Mouse (Mus musculus): Measurements from ENCODE around the gene Rln3. TPM values are rescaled to one million over a fixed set of nuclear protein-coding genes. Genes with fewer than 3 reads are reported as not detected.

Gene Rln3
- polyA plus RNA-seq, 2 experiments from 2014 or later, result 44.3 to 60.9 TPM

DNA sequence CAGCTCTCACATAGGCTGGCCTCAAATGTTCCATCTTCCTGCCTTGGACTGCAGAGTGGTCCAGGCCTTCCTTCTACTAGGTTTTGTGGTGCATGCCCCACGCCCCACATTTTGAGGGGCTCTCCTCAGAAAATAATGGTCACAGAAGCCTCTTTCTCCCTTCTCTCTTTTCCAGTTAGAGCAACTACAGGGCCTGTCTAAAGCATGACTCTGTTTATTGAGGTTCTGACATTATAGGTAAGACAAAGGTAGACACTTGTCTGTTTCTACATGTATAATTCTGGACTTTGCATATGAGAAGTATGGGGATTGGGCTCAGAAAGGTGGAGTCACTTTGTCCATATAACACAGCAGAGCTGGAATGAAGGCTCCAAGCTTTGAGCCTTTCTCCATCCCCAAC, 20.2 kb upstream of the Rln3 start, which contains the start of gene Gm10643:
TSS of gene Gm10643 (minus strand) at position 101 of the 400 bp plus-strand sequence.
- ATAC-seq, result no peak

GRCm38 (mm10) chr8:84063861-84064610, 19.2 kb upstream of the Rln3 start:
- peak; percentile 20 for ATAC-seq

GRCm38 (mm10) chr8:84060245-84060644, 15.4 kb upstream of the Rln3 start:
- ATAC-seq, result no peak

GRCm38 (mm10) chr8:84059226-84059625, 14.4 kb upstream of the Rln3 start:
- ATAC-seq, result no peak

DNA sequence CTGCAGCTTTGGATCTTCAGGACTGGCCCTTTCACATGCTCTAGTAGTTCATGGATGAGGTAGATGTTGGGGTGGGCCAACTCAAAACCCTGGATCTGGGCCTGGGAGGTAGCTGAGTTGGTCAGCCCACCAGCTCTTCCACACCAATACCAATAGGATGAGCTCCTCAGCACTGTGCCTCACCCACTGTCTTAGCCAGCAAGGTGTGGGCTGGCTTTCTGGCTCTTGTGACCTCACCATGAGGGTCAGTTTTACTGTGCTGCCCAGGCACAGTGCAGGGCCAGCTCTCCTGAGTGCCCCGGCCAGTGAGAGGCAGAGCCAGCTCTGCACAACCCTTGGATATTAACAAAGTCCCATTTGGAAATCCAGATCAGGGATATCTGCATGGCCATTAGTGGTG, 13.0 kb upstream of the Rln3 start:
- ATAC-seq, result no peak

GRCm38 (mm10) chr8:84053229-84053628, 8.4 kb upstream of the Rln3 start:
- no peak for ATAC-seq

DNA sequence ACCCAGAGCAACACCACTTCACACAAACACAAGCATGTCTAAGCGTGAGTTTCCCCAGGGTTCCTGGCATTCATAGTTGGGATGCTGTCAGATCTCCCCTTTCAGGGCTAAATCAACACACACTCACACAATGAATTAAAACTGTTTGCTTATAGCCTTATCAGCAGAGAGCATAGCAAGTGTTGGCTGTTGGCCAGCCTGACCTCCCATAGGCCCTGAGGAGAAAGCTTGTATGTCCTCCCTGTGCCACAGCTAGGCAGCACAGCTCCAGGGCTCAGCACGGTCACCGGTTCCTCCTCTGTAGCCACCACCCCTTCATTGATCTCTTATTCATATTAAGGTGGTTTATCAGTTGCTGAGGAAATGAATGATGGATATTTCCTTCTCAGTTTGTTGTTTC, 7.9 kb upstream of the Rln3 start:
- ATAC-seq, result no peak

- ATAC-seq, result no peak
These were observed 3.4 kb upstream of the Rln3 start for GRCm38 (mm10) chr8:84048171-84048570.

GRCm38 (mm10) chr8:84046505-84046904, 1.7 kb upstream of the Rln3 start:
- ATAC-seq, result no peak

- no peak for ATAC-seq
These were observed 697 bp downstream of the Rln3 start for GRCm38 (mm10) chr8:84044103-84044502.

- no peak for ATAC-seq
These were observed 1.9 kb downstream of the Rln3 start for GRCm38 (mm10) chr8:84042948-84043342.

- peak; percentile 84 for ATAC-seq
These were observed 2.5 kb downstream of the Rln3 start, which contains the start of gene Il27ra for GRCm38 (mm10) chr8:84042066-84042947. Gene Il27ra, minus strand, starts transcription at chr8:84042589.

- ATAC-seq, result no peak
These were observed 5.8 kb downstream of the Rln3 start for GRCm38 (mm10) chr8:84039050-84039449.

DNA sequence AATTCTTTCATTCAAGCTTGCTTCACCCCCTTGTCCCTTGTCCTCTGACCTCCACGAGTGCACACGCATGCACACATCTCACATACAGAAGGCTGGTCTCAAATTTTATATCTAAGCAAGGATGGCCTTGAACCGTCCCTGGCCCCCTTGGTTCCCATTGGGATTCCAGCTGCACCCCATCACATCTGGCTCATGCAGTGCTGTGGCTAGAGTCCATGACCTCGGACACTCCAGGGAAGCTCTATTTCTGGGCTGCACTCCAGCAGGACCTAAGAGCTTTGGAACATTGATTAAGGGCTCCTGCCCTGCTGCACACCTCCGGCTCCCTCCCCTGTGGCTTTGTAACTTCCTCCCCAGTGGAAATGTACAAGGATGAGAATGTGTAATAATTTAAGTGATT, 6.8 kb downstream of the Rln3 start:
- no peak for ATAC-seq

- no peak for ATAC-seq
These were observed 12.0 kb downstream of the Rln3 start for GRCm38 (mm10) chr8:84032777-84033176.

- ATAC-seq, result no peak
These were observed 15.5 kb downstream of the Rln3 start for GRCm38 (mm10) chr8:84029272-84029671.

DNA sequence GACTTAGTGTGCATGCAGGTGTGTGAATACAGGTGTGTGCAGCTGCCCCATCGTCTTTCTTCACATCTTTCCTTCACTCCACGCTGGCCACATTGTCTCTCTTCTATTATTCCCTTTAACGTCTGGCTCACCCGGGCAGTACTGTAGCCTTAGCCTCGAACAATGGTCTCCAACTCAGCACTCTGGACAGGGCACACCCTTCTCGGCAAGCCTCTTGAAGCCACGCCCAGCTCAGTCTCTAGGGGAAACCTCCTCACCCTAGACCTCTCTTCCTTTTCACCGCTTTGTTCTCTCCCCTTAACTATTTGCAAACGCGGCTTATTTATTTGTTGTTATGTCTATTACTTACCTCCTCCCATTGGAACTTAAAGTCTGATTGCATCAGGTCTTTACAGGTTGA, 17.4 kb downstream of the Rln3 start:
- peak; percentile 34 for ATAC-seq

DNA sequence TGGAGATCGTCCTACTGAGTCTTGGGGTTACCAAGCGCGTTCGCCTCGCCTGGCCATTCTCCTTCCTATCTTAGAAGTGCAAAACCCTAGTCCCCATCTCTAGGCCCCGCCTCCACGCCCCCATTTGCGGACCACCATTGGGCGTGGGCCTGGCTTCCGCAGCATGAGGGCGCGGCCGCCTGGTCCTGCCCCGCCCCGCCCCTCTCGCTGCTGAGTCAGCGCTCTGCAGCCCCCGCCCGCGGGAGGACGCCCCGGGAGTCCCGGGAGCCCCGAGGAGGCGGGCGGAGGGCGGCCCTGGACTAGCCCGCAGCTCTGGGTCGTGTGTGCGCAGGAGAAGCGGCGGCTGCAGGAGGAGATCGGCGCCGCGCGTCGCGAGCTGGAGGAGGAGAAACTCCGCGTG, 18.9 kb downstream of the Rln3 start:
- no peak for ATAC-seq

DNA sequence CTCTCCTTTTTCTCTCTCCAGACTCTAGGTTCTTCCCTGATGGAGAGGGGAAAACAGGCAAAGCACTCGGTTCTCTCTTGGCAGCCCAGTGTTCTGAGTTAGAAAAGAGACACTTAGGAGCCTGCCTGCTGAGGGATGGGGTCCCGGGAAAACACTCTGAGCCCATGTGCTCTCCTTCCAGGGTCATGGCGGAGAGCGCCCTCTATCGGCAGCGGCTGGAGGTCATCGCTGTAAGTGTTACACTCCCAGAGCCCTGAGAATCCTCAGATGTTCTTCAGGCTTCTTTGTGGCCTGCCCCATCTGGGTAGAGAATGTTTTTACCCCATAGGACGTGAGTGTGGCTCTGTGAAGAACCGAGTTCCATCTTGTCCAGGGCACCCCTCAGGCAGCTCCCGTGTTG, 20.6 kb downstream of the Rln3 start:
- ATAC-seq, result no peak

GRCm38 (mm10) chr8:84023631-84024030, 21.2 kb downstream of the Rln3 start:
- ATAC-seq, result no peak

- no peak for ATAC-seq
These were observed 21.7 kb downstream of the Rln3 start for GRCm38 (mm10) chr8:84023085-84023484.

DNA sequence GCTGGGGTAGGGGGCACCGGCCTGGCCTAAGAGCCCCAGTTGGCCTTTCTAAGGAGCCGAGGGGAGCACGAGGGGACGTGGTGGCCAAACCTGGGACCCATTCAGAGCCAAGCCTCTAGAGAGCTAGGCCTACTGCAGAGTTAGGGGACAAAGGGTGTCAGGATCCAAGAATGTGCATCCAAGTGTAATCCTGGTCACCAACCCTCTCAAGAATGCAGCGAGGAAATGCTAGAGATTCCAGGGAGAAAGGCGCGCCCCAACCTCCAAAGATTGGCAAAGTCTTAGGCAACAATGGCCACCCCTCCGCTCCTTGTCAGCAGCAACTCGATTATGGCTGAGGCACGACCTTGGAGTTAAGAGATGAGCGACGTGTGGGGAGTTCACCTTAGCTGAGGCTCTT, 23.2 kb downstream of the Rln3 start:
- no peak for ATAC-seq

DNA sequence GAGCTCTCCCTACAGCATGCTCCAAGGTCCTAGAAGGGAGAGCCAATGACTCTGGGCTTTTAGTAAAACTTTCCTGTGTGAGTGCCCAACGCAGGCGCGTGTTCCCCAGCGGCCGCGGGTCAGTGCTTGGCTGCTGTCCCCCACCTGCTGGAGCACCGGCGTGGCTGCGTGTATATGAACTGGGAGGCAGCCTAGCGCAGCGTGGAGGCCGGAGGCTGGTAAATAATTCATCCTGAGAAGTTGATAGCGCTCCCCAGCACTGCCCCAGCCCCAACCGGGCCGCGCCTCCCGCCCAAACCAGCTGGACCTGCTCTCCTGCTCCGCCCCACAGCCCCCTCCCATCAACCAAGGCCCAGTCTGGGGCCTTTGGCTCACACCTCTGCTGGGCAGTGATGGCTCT, 23.7 kb downstream of the Rln3 start, which contains the start of gene Palm3:
TSS of gene Palm3 (plus strand) at position 376 of the 400 bp plus-strand sequence.
- no peak for ATAC-seq

DNA sequence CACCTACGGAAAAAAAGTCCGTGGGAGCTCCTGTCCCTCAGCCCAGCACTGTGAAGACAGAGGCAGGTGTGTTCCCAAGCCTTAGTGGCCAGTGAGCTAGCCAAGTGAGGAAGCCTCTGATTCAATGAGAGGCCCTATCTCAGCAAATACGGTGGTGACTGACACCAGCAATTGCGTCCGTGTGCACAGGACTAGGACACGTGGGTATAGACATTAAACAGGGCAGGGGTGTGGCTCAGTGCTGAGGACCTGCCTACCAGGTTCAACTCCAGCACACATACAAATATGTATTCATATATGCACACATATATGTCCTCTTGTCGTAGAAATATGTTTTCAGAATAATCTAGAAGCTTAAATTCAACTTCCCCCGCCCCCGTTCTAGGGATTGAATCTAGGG, 25.1 kb downstream of the Rln3 start:
- ATAC-seq, result no peak

All from activated CD4-positive, CD25-positive, alpha-beta regulatory T cell, adult 4 months (primary cell).